Mouse (Mus musculus): Measurements from ENCODE around the gene Atxn7l2.

- TF ChIP-seq CTCF (IDR thresholded peaks at IDR 0.05 in 2 of 3, conservative IDR thresholded peaks at IDR 0.05 in 1 of 3; ENCODE audit: control insufficient read depth in 1 of 3, insufficient read depth in 1 of 3, low read depth in 2 of 3, low read length in 3 of 3, poor library complexity in 1 of 3, severe bottlenecking in 1 of 3) (no peak), POLR2A (IDR thresholded peaks at IDR 0.05; ENCODE audit: control insufficient read depth in 1 of 2, insufficient read depth in 1 of 2, low read depth in 1 of 2, low read length in 2 of 2, poor library complexity in 1 of 2) (no peak), POLR2AphosphoS5 (IDR thresholded peaks at IDR 0.05; ENCODE audit: borderline replicate concordance, low read depth, low read length) (no peak), ZC3H11A (IDR thresholded peaks at IDR 0.05; ENCODE audit: low read depth, low read length) (no peak), GATA1 (IDR thresholded peaks at IDR 0.05; ENCODE audit: low read depth, low read length) (no peak)
These were observed 15.4 kb downstream of the Atxn7l2 start for GRCm38 (mm10) chr3:108195287-108195686.

Measured in MEL (cell line).